Mouse (Mus musculus): ENCODE measurements at regions not wholly inside any gene's neighbourhood (a gene's known extent, or its start where the extent isn't known, plus 50 kb on each side); places are given as distances from the start of the nearest gene placed in this dataset.
"Not testable (repeated sequence)": the region's sequence is repeated elsewhere in the genome, so short reads cannot be mapped to it uniquely, and the experiment has no call there.

DNA sequence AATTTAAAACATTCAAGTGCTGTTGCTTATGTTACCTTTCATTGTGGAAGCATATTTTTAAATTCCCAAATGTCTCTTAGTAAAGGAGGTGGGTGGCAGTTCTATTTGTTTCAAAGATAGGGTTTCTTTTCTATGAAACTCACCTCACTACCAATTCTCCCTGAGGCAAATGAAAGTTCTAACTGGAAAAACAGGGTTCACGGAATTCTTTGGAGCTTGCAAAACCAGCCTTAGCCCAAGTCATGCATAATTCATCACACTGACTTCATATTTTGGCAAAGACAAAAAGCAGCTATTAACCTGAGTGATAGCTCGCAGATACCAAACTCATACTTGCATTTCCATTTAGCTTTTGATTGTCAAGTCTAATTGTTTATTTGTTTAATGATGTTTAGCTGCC is 73.8 kb downstream of the Dio2 start:
- no peak for DNase-seq (ENCODE audit: low spot score in 2 of 2)

DNA sequence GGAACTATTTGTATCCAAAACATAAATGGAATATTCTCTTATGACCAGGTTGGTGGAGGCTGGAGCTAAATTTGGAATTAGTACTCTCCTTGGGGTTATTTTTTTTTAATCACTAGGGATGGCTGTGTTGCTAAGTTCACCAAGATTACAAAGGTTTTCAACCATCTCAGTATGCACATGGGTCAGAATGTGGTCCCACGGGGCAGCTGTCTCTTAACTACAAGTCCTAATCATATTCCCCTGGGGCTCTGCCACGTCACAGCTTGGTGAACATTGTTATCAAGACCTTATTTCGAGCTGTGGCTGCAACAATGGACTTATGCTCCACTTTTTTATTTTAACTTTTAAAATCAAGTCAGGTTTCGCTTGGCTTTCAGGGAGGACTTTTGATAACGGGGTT is 92.8 kb downstream of the Dio2 start:
- no peak for DNase-seq (ENCODE audit: low spot score in 2 of 2)

GRCm38 (mm10) chr12:90643891-90644290 is 94.3 kb downstream of the Dio2 start:
- DNase-seq (ENCODE audit: low spot score in 2 of 2) = no peak

GRCm38 (mm10) chr12:90624856-90625255 is 113.4 kb downstream of the Dio2 start:
- DNase-seq (ENCODE audit: low spot score in 2 of 2) = peak in 1 of 2 experiments; percentile 11

- peak; percentile 14 to 37 for DNase-seq (ENCODE audit: low spot score in 2 of 2)
Observed at GRCm38 (mm10) chr12:90623426-90623825, 114.8 kb downstream of the Dio2 start.

DNA sequence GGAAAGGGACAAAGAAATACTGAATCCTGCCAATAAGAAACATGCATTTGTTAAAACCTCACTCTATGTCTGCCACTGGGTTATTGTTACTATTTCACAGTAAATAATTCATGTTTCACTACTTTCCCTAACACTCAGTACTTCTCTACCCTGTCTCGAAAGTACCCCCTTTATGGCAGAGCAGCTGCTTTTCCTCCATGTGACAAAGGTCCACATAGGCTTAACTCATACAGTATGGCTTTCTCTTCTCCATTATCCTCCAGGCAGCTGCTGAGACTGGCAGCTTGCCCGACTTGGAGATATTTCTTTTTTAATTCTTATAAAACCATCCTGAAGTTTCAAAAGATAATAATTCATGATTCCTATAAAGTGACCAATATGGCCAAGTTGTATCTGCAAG is 129.4 kb downstream of the Dio2 start:
- no peak for DNase-seq (ENCODE audit: low spot score in 2 of 2)

DNA sequence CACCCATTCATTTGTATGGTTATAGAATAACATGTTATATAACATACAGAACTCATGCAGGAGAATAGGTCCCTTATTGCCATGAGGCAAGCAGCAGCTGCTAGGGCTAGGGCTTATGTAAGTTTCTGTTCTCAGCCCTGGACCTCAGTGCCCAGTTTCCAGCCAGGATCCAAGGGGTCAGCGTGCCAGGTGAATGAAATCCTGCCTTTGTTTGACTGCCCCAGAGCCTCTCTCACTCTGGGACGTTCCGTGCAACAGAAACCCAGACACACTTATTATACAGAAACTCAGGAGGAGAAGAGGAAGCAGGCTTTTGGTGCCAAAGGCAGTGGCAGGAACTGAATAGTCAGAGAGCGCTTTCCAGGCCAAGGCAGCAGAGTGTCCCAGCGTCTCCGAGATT is 130.3 kb downstream of the Dio2 start:
- peak; percentile 17 to 47 for DNase-seq (ENCODE audit: low spot score in 2 of 2)

DNA sequence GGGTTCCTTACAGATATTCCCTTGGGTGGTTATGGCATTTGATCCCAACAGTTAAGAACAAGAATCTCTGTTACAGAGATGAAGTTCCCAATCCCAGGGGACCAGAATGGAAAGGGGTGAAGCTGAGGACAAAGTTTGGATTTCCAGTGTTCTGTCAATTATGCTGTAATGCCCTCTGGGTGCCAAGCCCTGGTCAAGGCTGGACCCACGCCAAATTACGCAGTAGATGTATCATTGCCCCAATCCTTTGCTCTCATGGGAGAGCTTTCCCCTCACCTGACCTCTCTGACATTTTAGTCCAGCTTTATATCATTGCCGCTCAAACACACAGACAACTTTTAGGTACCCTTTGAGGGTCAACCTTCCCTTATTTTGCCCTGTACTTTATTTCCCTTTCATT is 158.2 kb downstream of the Dio2 start:
- no peak for DNase-seq (ENCODE audit: low spot score in 2 of 2)

- DNase-seq (ENCODE audit: low spot score in 2 of 2) = no peak
Observed at GRCm38 (mm10) chr12:90576103-90576502, 162.1 kb downstream of the Dio2 start.

DNA sequence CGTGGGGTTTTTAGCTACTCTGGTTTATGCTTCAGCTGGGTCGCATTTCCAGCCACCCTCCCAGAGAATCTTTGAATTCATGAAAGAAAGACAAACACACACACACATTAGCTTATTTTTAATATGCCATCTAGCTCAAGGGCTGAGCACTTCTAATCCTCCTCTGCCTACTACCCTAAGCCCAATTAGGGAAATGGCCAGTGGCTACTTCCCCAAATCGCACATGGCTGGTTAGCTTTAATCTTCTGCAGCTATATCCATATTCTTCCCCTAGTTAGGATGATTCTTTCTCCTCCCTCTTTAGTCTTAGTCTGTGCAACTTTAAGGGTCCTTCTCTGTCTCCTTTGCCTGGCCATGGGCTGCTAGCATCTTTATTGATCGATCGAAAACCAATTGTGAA is 166.3 kb downstream of the Dio2 start:
- DNase-seq (ENCODE audit: low spot score in 2 of 2) = no peak

GRCm38 (mm10) chr12:90571506-90571905 is 166.7 kb downstream of the Dio2 start:
- no peak for DNase-seq (ENCODE audit: low spot score in 2 of 2)

DNA sequence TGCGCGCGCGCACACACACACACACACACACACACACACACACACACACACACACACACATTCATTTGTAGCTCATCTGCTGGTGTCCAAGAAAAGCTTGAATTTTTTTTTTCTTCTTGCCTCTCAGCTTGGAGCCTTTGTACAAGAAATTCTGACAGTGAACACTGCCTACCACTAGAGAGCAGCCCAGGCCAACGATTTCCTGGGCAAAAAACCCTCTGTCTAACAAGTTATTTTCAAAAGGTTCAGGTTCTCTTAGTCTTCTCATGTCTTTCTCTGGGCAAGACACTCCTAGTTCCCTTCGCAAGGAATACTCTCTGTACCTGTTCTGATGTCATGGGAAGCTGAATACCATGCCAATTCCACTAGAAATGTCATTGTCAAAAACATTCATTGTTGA is 171.9 kb downstream of the Dio2 start:
- peak; percentile 63 to 77 for DNase-seq (ENCODE audit: low spot score in 2 of 2)

DNA sequence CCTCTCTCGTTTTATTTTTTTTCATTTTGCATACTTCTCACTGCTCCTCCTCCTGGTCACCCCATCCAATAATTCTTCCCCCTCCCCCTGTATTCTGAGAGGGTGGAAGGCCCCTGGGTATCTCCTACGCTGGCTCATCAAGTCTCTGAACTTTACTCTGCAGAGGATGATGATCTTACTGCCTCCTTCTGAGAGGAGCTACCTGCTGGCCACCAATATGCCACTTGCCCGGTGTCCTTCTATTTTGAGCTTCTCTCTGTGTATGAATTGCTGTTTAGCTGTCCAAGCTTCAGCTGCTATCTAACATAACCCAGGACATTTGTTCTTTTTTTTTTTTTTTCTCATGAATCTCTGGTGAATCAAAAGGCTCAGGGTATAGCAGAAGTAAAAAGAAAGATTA is 173.2 kb downstream of the Dio2 start:
- no peak for DNase-seq (ENCODE audit: low spot score in 2 of 2)

DNA sequence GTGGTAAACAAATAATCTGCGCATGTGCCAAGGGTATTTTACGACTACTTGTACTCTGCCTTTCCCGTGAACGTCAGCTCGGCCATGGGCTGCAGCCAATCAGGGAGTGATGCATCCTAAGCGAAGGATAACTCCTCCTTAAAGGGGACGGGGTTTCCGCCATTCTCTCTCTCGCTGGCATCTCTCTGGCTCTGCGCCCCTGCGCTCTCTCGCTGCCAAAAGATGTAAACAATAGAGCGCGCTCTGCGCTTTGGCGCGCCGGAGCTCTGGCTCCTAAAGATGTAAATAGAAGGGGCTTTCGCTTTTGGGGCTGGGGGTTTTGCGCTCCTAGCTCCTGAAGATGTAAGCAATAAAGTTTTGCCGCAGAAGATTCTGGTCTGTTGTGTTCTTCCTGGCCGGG is 173.6 kb downstream of the Dio2 start:
- not testable (repeated sequence) for DNase-seq (ENCODE audit: low spot score in 2 of 2)

DNA sequence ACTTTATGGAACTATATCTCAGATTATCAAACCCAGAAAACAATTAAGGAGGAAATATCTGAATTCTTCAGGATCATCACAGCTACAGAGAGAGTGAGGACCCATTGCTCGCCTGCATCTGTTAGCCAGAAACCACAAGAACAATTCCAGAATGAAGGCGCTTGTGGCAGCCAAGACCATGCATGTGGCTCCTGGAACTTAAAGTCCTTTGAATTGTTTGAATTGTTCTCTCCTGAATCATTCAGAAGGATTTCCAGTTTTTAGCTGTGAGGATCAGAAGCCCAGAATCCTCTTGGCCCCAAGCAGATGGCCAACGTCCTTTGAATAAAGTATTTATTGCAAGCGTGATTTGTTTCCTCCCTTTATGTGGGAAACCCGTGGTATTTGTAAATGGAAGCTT is 195.9 kb downstream of the Dio2 start:
- no peak for DNase-seq (ENCODE audit: low spot score in 2 of 2)
